Mouse (Mus musculus) left cerebral cortex, postnatal 14 days (tissue): ENCODE results near the gene Atg4b. TPM values are rescaled to one million over a fixed set of nuclear protein-coding genes. Genes with fewer than 3 reads are reported as not detected.
"Not testable (repeated sequence)": the region's sequence is repeated elsewhere in the genome, so short reads cannot be mapped to it uniquely, and the experiment has no call there.

ENCODE experiments used
- DNase-seq, 2 experiments: peaks; one replicate each; pipeline ENCODE4 v3.0.0; 2021 to 2022; ENCODE audit warnings: low spot score in 2 of 2, mixed read lengths in 1 of 2
- intact Hi-C: fragments of 180-260 bp; cut with DNase I; formaldehyde crosslinking; loops from one replicate; pipeline ENCODE4 v1.15.1; 2025
- total RNA-seq, 2 experiments: library from RNA; stranded (reverse); gene quantifications; 2 replicates each; pipeline ENCODE4 v1.2.3; 2021

The Atg4b gene
- total RNA-seq, 2 experiments from 2014 or later = 68.3 to 76.7 TPM

GRCm38 (mm10) chr1:93803556-93804507, 52.5 kb downstream of the Atg4b start, which contains the start of gene Ing5:
Gene Ing5, plus strand, starts transcription at chr1:93803965.
- intact Hi-C loops = loop anchor here (5.0 kb wide), 2 partner anchors 47 to 167 kb away; no protein-coding TSS in a partner anchor
- peak; percentile 99 to 100 for DNase-seq

GRCm38 (mm10) chr1:93804818-93805217, 53.5 kb downstream of the Atg4b start:
- no peak for DNase-seq
- intact Hi-C loops = loop anchor here (5.0 kb wide), 2 partner anchors 48 to 168 kb away; no protein-coding TSS in a partner anchor

- intact Hi-C loops = no loop called here
- no peak for DNase-seq
Measured at GRCm38 (mm10) chr1:93805221-93805951, 54.1 kb downstream of the Atg4b start.

- intact Hi-C loops = no loop called here
Measured at GRCm38 (mm10) chr1:93808871-93809270, 57.6 kb downstream of the Atg4b start.

GRCm38 (mm10) chr1:93810011-93810410, 58.7 kb downstream of the Atg4b start:
- intact Hi-C loops = no loop called here
- no peak for DNase-seq

More at GRCm38 (mm10) chr1:93808871-93809270, 57.6 kb downstream of the Atg4b start:
- DNase-seq = no peak

- no peak for DNase-seq
- intact Hi-C loops = no loop called here
Measured at GRCm38 (mm10) chr1:93811495-93812039, 60.3 kb downstream of the Atg4b start.

- DNase-seq = no peak
- intact Hi-C loops = no loop called here
Measured at GRCm38 (mm10) chr1:93817823-93818532, 66.7 kb downstream of the Atg4b start.

- intact Hi-C loops = no loop called here
- DNase-seq = no peak
Measured at GRCm38 (mm10) chr1:93818722-93819121, 67.4 kb downstream of the Atg4b start.

GRCm38 (mm10) chr1:93823796-93824495, 72.6 kb downstream of the Atg4b start:
- intact Hi-C loops = no loop called here
- DNase-seq = no peak

- intact Hi-C loops = no loop called here
- DNase-seq = no peak
Measured at GRCm38 (mm10) chr1:93824609-93825008, 73.3 kb downstream of the Atg4b start, which contains the start of gene D2hgdh. Gene D2hgdh, plus strand, starts transcription at chr1:93824909.

- intact Hi-C loops = no loop called here
Measured at GRCm38 (mm10) chr1:93825105-93825674, 73.9 kb downstream of the Atg4b start.

GRCm38 (mm10) chr1:93825771-93826539, 74.7 kb downstream of the Atg4b start:
- intact Hi-C loops = no loop called here
- no peak for DNase-seq

More at GRCm38 (mm10) chr1:93825105-93825674, 73.9 kb downstream of the Atg4b start:
- DNase-seq = peak; percentile 96 to 97

- DNase-seq = no peak
Measured at GRCm38 (mm10) chr1:93826540-93826835, 75.2 kb downstream of the Atg4b start.

GRCm38 (mm10) chr1:93832754-93833360, 81.6 kb downstream of the Atg4b start:
- not testable (repeated sequence) for DNase-seq
- intact Hi-C loops = loop anchor here (10.0 kb wide), 1 partner anchor 242 kb away; no protein-coding TSS in a partner anchor

More at GRCm38 (mm10) chr1:93826540-93826835, 75.2 kb downstream of the Atg4b start:
- intact Hi-C loops = no loop called here

GRCm38 (mm10) chr1:93834671-93835150, 83.4 kb downstream of the Atg4b start:
- intact Hi-C loops = loop anchor here (10.0 kb wide), 1 partner anchor 240 kb away; no protein-coding TSS in a partner anchor
- no peak for DNase-seq

GRCm38 (mm10) chr1:93835211-93835610, 83.9 kb downstream of the Atg4b start:
- no peak for DNase-seq
- intact Hi-C loops = loop anchor here (10.0 kb wide), 1 partner anchor 240 kb away; no protein-coding TSS in a partner anchor
